Mouse (Mus musculus) lung, adult 2 months (tissue): ENCODE results near the gene Ccl25. TPM values are rescaled to one million over a fixed set of nuclear protein-coding genes. Genes with fewer than 3 reads are reported as not detected.
"Not testable (repeated sequence)": the region's sequence is repeated elsewhere in the genome, so short reads cannot be mapped to it uniquely, and the experiment has no call there.

Experiments used
- DNase-seq: peaks from one replicate; pipeline ENCODE4 v3.0.0; 2022
- H3K4me1 ChIP-seq: fragments of 200-500 bp; 2 replicates; pipeline ENCODE4 v1.6.1; 2011; ENCODE audit warnings: low read length; ENCODE audit not compliant: control insufficient read depth, insufficient read depth
- H3K4me3 ChIP-seq: fragments of 200-500 bp; replicated peaks from 2 replicates; pipeline ENCODE3; 2011; ENCODE audit warnings: low read depth, mild to moderate bottlenecking, control low read depth, low read length; ENCODE audit errors: extremely low read depth
- CTCF ChIP-seq: fragments of 200-500 bp; IDR thresholded peaks from 2 replicates; pipeline ENCODE4 v1.5.1; 2011; ENCODE audit warnings: mild to moderate bottlenecking, low read length, control low read depth; ENCODE audit not compliant: insufficient read depth
- POLR2A ChIP-seq: fragments of 200-500 bp; IDR thresholded peaks from 2 replicates; pipeline ENCODE4 v1.6.1; 2011; ENCODE audit warnings: low read depth, mild to moderate bottlenecking, control low read depth, low read length, borderline replicate concordance; ENCODE audit errors: extremely low read depth
- WGBS: fragments of 180-500 bp; shearing (Covaris S2); methylation state at CpG from one replicate; pipeline ENCODE4 v1.1.7; 2018; 5-methylcytosine and 5-hydroxymethylcytosine counted together
- polyA plus RNA-seq: library from polyadenylated mRNA; depleted of rRNA; stranded (reverse); fragments of >200 nt; gene quantifications from 2 replicates; pipeline ENCODE4 v1.2.3, GENCODE M21; 2012; rRNA removed

Gene Ccl25
- polyA plus RNA-seq, 1 experiment = 3.6 TPM

GRCm38 (mm10) chr8:4404880-4405261 lies 79.9 kb downstream of the Ccl25 start:
- 6% methylated on average over 16 of the region's 16 CpGs for WGBS
- TF ChIP-seq POLR2A = no peak
- TF ChIP-seq CTCF = no peak
- Histone ChIP-seq H3K4me3 (peak overlapping the region; percentile 52), H3K4me1 (no peaks in the 10 kb centered on the region)
- DNase-seq = peak; percentile 19

GRCm38 (mm10) chr8:4408425-4408824 lies 83.4 kb downstream of the Ccl25 start:
- not testable (repeated sequence) for DNase-seq
- WGBS = 62% methylated on average over 6 of the region's 6 CpGs

More at GRCm38 (mm10) chr8:4408425-4408824, 83.4 kb downstream of the Ccl25 start:
- H3K4me3 ChIP-seq, H3K4me1 ChIP-seq: not testable (repeated sequence)

Other genes starting within 250 kb of the Ccl25 start
- 2.9 and 3.4 TPM in 2 replicates for gene Cd209f, start 219.4 kb upstream of the Ccl25 start, polyA plus RNA-seq
- 1.8 and 3.7 TPM in 2 replicates for gene Cd209g, start 191.1 kb upstream of the Ccl25 start, polyA plus RNA-seq
- gene Evi5l, start 158.6 kb upstream of the Ccl25 start, polyA plus RNA-seq = 12.7 and 29.1 TPM in 2 replicates
- gene Prr36, start 107.8 kb upstream of the Ccl25 start, polyA plus RNA-seq = 1.4 and 1.6 TPM in 2 replicates
- 4.4 and 4.6 TPM in 2 replicates for gene Lrrc8e, start 98.4 kb upstream of the Ccl25 start, polyA plus RNA-seq
- gene Map2k7, start 86.5 kb upstream of the Ccl25 start, polyA plus RNA-seq = 30.8 and 49.9 TPM in 2 replicates
- 1.3 and 1.6 TPM in 2 replicates for gene Gm49320, start 86.3 kb upstream of the Ccl25 start, polyA plus RNA-seq
- 22.7 and 56.3 TPM in 2 replicates for gene Tgfbr3l, start 77.0 kb upstream of the Ccl25 start, polyA plus RNA-seq
- gene Snapc2, start 72.1 kb upstream of the Ccl25 start, polyA plus RNA-seq = 25.0 and 34.5 TPM in 2 replicates
- gene Ctxn1, start 65.9 kb upstream of the Ccl25 start, polyA plus RNA-seq = 33.4 and 41.4 TPM in 2 replicates
- gene Timm44, start 49.3 kb upstream of the Ccl25 start, polyA plus RNA-seq = 32.9 and 44.6 TPM in 2 replicates
- gene Elavl1, start 203 bp downstream of the Ccl25 start, polyA plus RNA-seq = 21.1 and 23.9 TPM in 2 replicates
- gene Cers4, start 167.8 kb downstream of the Ccl25 start, polyA plus RNA-seq = 74.1 and 95.3 TPM in 2 replicates